Mouse (Mus musculus): ENCODE results near the gene Ttf1.

Ttf1 gene

GRCm38 (mm10) chr2:29060135-29060597 lies at the start of gene Ttf1:
Gene Ttf1, plus strand, starts transcription at chr2:29060262.
- peak; percentile 88 for DNase-seq

DNA sequence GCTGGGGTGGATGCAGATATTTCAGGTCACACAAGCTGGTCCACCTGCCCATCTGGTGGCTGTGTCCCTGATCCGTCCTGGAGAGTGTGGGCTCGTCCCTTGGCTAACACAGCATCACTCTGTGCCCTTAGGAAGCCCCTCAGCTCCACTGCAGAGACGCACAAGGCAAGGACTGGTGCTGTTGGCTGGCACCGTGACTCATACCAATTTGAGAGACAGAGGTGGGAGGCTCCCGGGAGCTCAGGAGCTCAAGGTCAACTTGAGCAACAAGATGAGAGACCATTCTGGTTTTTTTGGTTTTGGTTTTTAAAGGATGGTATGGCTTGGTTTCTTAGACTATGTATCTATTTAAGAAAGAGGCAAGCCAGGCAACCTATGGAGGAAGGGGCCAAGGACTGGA lies 47.5 kb upstream of the Ttf1 start:
- no peak for DNase-seq

GRCm38 (mm10) chr2:29016599-29017587 lies 43.2 kb upstream of the Ttf1 start:
- no peak for DNase-seq

- DNase-seq, result no peak
Observed at GRCm38 (mm10) chr2:29018680-29019079, 41.4 kb upstream of the Ttf1 start.

- DNase-seq, result no peak
Observed at GRCm38 (mm10) chr2:29021025-29021424, 39.0 kb upstream of the Ttf1 start.

GRCm38 (mm10) chr2:29023001-29023400 lies 37.1 kb upstream of the Ttf1 start:
- DNase-seq, result no peak

DNA sequence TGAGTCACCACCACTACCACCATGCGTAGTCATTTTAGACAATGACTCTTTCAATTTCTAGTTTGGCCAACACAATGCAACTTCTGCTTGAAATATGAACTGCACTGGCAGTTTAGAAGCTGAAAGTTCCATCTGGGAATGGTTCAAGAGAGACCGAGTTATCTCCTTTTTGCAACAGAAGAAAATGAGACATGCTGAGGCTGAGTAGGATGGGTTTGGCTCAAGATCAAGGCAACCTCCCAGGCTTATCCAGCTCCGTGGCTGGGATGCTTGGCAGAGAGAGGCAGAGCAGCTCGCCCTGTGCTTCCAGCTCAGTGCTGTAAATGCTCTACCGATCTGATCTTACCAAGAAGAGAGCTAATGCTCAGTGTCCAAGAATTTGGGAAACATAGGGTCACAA lies 34.8 kb upstream of the Ttf1 start:
- DNase-seq, result no peak

DNA sequence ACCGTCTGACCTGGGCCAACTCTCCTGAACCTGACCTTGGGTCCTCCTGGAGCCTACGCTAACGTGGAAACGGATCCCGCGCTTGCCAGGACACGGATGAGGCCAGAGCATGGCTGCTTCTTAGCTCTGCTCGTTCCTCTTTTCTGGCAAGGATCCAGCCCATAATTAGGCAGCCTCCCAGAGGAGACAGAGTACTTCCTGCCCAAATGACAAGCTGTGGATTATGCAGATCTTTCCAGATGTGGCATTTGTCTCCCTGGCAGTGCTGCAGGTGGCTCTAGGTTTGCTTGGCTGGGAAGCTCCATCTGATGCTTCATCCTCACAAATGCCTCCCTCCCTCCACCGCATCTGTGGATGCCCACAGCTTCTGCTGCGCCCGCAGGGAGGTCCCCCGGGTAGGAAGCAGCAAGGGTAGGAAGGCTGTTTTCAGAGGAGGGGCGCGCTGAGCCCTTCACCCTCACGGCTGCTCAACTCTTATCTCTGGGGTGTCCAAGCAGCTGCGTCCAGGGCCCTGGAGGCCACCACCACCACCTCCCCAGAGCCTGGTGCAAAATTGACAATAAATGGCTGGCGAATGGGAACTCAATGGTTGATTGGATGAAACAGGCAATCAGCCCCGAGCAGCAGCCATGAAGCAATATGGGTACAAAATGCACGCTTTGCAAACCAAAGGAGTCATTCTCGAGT lies 29.9 kb upstream of the Ttf1 start:
- DNase-seq, result no peak

- DNase-seq, result no peak
Observed at GRCm38 (mm10) chr2:29031951-29032350, 28.1 kb upstream of the Ttf1 start.

DNA sequence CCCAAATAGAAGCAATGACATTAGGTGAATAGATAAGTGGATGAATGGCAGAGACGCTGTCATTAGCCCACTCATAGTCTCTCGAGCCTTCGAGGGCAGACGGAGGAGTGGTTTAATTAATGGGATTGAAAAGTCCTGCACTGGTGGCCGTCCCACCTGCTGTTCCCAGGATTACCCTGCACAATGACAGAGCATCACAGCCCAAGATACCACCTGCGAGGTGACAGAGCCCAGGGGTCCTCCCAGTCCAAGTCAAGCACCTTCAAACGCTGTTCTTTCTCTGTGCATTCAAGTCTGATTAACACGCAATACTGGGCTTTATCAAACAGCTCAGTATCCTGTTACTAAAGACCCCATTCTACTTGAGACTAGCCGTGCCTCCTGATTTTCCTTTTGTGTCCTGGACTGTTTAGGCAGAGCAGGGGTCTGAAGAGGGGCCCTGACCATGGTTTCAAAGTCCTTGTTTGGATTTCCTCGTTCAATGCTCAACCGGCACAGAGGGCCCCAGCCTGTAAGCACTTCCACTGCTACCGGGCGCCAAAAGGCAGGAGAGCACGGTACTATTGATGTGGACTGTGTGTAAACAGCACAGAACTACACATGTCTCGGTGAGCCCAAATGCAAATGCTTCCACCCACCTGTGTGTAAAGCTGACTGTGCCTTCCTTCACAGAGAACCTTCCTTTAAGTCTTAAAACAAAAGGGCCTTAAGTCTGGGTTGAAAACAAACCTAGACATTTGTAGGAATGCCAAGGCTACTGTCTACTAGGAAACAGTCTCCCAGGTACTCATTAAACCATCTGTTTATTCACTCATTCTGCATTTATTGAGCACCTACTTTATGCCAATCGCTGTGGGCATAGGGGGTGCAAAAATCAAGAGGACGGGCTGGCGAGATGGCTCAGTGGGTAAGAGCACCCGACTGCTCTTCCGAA lies 25.3 kb upstream of the Ttf1 start:
- DNase-seq, result no peak

DNA sequence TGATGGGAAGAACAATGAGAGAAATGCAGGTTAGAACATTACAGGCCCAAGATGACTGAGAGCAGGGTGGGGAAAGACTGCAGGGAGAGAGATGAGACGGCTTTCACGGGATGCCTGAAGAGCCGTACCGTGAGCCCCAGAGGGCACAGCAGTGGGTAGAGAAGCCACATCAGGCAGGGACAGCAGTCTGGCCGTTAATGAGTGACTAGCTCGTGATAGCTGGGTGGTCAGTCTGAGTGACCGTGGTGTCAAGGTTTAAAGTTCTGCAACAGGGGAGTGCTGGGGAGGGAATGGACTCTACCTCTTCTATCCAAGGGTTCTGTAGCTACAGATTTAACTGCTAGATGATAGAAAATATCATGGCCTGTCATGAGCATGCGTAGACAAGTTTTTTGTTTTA lies 24.4 kb upstream of the Ttf1 start:
- DNase-seq, result no peak

DNA sequence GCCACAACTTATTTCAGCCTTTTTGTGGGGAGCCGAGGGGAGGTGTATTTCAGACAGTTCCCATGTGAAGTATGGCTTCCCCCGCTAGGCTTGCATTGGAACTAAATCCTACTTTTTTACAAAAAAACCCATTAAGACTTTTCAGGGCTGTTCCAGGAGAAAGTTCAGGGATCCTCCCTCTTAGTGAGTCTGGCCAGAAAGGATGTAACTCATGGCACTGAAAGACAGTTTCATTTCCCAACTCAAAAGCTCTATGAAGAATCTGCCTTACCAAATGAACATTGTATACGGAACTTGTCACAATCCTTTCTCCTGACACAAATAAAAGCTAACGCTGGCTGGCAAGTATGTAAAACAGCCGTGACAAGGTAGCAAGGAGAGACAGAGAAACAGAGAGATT lies 20.3 kb upstream of the Ttf1 start:
- DNase-seq, result no peak

DNA sequence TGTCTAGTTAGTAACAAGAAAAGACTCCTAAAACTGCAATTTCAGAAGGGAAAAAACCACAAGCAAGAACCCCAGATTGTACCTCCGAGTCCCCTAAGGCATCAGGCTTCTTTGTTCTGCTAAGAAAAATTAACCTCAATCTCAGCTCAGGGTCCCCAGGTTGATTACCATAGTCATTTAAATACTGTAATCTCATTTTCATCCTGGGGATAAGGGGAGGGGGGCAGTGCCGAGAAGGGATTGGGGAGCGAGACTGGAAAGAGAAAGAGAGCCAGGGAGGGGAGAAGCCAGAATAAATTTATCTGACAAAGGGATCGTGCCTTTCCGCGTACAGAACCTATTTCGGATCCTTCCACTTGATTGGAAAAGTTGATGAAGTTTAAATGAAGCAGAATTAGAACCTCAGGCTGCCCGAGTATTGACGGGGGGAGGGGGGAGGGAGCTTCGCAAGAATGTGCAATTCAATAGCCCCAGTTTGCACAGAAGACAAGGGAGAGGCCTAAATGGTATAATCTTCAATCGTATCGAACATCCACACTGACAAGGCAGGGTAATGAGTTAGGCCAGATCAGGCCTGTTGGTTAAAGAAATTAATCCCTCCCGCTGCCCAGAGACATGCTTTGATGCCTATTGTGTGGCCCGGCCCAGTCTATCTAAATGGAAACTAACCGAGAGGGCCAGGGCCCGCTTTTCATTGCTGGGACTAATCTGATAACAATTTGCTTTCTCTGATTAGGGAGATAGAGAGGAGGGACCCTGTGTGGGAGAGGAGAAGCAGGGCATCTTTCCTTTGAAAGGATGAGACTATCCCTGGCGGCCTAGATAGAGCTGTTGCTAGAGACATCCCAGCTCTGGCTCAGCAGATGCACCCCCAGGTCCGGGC lies 19.2 kb upstream of the Ttf1 start:
- DNase-seq, result no peak

DNA sequence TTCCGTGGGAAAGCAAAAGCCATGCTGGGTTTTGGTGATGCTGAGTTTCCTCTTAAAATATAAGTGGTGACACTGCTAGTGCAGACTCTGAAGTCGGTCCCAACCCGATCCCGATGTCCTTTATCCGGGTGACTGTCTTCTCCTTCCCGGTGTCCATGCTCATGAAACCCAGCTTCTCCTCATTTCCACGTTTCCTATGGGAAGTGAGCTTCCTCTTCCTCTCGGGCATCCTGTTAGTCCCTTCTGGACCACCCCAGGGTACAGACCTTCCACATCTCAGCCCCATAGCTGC lies 18.6 kb upstream of the Ttf1 start:
- no peak for DNase-seq

DNA sequence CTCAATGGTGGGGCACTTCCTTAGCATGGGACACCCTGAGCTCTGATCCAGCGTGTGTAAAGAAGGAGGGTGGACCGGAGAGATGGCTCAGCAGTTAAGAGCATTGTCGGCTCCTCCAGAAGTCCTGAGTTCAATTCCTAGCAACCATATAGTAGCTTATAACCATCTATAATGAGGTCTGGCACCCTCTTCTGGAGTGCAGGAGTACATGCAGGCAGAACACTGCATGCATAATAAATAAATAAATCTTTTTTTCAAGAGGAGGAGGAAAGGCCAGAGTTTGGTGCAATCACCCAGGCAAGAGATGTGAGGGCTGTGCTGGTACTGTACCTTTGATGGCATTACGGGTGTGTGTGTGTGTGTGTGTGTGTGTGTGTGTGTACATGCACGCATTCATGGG lies 17.9 kb upstream of the Ttf1 start:
- DNase-seq, result no peak

DNA sequence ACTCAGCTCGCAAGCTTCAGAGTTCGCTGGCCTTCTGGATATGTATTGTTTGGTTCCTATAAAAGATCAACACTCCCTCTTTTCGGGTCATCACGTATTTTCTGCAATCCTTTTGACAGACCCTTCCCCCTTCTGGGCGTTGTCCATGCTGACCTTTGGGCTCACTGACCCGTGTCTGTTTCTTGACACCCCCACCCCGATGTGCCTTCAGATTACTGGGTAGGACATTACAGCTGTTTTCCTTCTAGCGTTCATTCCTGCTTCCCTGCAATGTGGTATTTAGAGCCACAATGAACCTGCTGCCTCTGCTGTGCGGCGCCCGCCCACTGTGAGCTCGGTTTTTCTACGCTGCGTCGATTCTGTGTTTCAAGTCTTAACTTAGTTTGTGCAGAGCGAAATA lies 13.9 kb upstream of the Ttf1 start:
- DNase-seq, result no peak

- no peak for DNase-seq
Observed at GRCm38 (mm10) chr2:29051932-29052331, 8.1 kb upstream of the Ttf1 start.

GRCm38 (mm10) chr2:29052943-29053454 lies 7.1 kb upstream of the Ttf1 start:
- peak; percentile 68 for DNase-seq

DNA sequence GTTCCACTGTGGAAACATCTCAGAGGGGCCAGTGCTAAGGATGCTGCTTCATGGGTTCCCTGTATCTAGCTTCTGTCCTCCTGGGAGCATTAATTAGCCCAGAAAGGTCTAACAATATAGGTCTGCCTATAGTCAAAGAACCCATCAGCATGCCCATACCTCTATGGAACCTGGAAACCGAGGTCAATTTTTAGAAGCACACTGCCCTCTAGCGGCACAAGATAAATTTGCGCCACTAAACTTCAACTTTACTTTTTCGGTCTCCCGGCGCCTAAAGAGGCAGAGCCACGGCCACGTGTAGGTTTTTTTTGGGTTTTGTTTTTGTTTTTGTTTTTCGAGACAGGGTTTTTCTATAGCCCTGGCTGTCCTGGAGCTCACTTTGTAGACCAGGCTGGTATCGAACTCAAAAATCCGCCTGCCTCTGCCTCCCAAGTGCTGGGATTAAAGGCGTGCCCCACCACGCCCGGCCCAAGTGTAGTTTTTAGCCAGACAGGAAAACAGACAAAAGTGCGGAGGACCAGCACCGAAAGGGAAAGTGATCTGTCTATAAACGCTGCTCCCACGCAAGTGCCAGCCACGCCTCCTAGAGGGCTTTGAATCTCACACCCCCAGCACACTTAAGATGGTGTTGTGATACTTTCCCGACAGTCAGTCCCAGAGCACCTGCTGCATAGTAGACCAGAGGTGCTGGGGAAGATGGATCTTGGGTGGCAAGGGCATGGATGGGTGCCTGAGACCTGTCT lies 6.1 kb upstream of the Ttf1 start:
- peak; percentile 70 for DNase-seq

DNA sequence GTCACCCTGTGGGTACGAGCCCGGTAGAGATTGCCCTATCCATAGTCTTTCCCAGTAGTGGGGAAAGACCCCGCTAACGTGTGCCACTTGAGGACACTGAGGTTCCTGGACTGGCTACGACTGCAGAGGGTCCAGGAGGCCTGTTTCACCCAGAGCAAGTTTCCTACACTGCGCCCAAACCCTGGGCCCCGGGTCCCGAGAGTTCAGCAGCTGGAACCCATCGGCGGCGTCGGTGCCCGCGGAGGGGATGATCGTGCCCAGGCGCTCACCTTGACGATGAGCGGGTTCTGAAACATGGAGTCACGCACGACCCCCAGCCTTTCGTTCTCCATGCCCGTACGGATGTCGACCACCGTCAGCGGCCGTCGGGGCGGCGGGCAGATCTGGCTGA lies 5.5 kb upstream of the Ttf1 start:
- no peak for DNase-seq

DNA sequence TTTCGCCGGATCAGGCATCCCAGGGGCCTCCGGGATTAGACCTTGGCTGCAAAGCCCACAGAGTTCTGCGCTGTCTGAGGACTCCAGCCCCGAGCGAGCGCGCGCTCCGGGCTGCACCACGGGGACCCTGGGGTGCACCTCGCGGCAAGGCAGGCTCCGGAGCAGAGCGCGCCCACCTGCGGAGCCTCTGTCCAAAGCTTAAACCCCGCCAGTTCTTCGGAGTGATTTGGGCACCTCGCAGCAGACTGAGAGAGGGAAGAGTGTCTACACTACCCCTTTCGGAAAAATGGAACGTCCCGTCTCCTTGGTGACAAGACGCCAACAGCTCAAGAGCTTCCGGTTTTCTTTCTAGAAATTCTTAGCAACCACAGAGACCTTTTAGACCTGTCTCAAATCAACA lies 5.1 kb upstream of the Ttf1 start, which contains the start of gene Cfap77:
Gene Cfap77 (minus strand): TSS at position 76 of the 400 bp plus-strand sequence.
- DNase-seq, result peak; percentile 79
